Mouse (Mus musculus) E14TG2a.4 (cell line): ENCODE data around the gene Brpf3.

Experiments
- CTCF ChIP-seq: conservative IDR thresholded peaks from 2 replicates; pipeline ENCODE4 v1.5.1; 2014; ENCODE audit warnings: low read length
- NANOG ChIP-seq: IDR thresholded peaks from 2 replicates; pipeline ENCODE4 v1.6.1; 2014; ENCODE audit warnings: borderline replicate concordance, low read length, mixed read lengths

DNA sequence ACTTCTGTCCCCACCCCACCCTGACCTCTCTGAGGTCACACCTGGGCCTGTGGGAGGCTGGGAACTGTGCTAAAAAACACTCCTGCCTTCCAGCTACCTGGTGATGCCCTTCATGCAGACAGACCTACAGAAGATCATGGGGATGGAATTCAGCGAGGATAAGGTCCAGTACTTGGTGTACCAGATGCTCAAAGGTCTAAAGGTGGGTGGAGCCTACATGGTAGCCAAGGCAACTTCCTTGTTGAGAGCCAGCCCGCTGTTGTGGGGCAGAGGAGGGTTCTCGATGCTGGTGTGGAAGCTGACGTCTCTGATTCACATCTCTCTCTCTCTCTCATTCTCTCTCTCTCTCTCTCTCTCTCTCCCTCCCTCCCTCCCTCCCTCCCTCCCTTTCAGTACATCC, 25.7 kb upstream of the Brpf3 start:
- TF ChIP-seq CTCF, result no peak
- no peak for TF ChIP-seq NANOG
